Mouse (Mus musculus) B cell, adult 62 days (primary cell): Measurements from ENCODE around the gene Aplp2. TPM values are rescaled to one million over a fixed set of nuclear protein-coding genes. Genes with fewer than 3 reads are reported as not detected.

Source experiments
- total RNA-seq: library from RNA; stranded (reverse); gene quantifications from 4 replicates; pipeline ENCODE4 v1.2.4, GENCODE M21; 2023

The Aplp2 gene
- 49.5 to 65.0 TPM (median 58.1 TPM) in 4 replicates for total RNA-seq

GRCm38 (mm10) chr9:31211690-31212499, at the start of gene Aplp2:
TSS of gene Aplp2 (minus strand) at chr9:31211815.

GRCm38 (mm10) chr9:31131205-31131968, 80.2 kb downstream of the Aplp2 start, which contains the start of gene St14:
TSS of gene St14 (minus strand) at chr9:31131853.

Other genes starting within 250 kb of the Aplp2 start
- gene Zbtb44, start 181.2 kb downstream of the Aplp2 start, total RNA-seq, result 50.1 to 54.2 TPM (median 52.7 TPM) in 4 replicates
- gene St14, start 80.0 kb downstream of the Aplp2 start, total RNA-seq, result 15.2 to 19.7 TPM (median 18.9 TPM) in 4 replicates
- gene Prdm10, start 68.7 kb upstream of the Aplp2 start, total RNA-seq, result 17.2 to 21.1 TPM (median 19.1 TPM) in 4 replicates
- 76.9 to 91.0 TPM (median 86.3 TPM) in 4 replicates for gene Nfrkb, start 174.4 kb upstream of the Aplp2 start, total RNA-seq